Mouse (Mus musculus) G1E (cell line): ENCODE data around the gene Tex261.

Source experiments
- CTCF ChIP-seq: IDR thresholded peaks from 2 replicates; pipeline ENCODE4 v1.5.1; 2012; ENCODE audit warnings: low read depth, low read length, inconsistent platforms, mixed read lengths
- GATA1 ChIP-seq: IDR thresholded peaks from 2 replicates; pipeline ENCODE4 v1.6.1; 2012; ENCODE audit warnings: borderline replicate concordance, low read length, inconsistent platforms, mixed read lengths

GRCm38 (mm10) chr6:83802846-83803245, 27.2 kb upstream of the Tex261 start:
- TF ChIP-seq GATA1 (no peak), CTCF (no peak)
